Mouse (Mus musculus) CH12.LX (cell line): Measurements from ENCODE around the gene Ptprm.

Experiments used
- CTCF ChIP-seq, 2 experiments: IDR thresholded peaks in 1 of 2; conservative IDR thresholded peaks in 1 of 2; 2 replicates each; pipeline ENCODE4 v1.5.1; 2011 to 2012; ENCODE audit warnings: low read depth in 2 of 2, low read length in 2 of 2, improper control_type of control experiment in 1 of 2, inconsistent platforms in 1 of 2, mild to moderate bottlenecking in 1 of 2, moderate library complexity in 1 of 2
- HCFC1 ChIP-seq: IDR thresholded peaks from 2 replicates; pipeline ENCODE4 v1.6.1; 2012; ENCODE audit warnings: low read depth, mild to moderate bottlenecking, inconsistent platforms, low read length, improper control_type of control experiment
- JUND ChIP-seq: conservative IDR thresholded peaks from 2 replicates; pipeline ENCODE4 v1.6.1; 2011; ENCODE audit warnings: low read depth, low read length, improper control_type of control experiment

DNA sequence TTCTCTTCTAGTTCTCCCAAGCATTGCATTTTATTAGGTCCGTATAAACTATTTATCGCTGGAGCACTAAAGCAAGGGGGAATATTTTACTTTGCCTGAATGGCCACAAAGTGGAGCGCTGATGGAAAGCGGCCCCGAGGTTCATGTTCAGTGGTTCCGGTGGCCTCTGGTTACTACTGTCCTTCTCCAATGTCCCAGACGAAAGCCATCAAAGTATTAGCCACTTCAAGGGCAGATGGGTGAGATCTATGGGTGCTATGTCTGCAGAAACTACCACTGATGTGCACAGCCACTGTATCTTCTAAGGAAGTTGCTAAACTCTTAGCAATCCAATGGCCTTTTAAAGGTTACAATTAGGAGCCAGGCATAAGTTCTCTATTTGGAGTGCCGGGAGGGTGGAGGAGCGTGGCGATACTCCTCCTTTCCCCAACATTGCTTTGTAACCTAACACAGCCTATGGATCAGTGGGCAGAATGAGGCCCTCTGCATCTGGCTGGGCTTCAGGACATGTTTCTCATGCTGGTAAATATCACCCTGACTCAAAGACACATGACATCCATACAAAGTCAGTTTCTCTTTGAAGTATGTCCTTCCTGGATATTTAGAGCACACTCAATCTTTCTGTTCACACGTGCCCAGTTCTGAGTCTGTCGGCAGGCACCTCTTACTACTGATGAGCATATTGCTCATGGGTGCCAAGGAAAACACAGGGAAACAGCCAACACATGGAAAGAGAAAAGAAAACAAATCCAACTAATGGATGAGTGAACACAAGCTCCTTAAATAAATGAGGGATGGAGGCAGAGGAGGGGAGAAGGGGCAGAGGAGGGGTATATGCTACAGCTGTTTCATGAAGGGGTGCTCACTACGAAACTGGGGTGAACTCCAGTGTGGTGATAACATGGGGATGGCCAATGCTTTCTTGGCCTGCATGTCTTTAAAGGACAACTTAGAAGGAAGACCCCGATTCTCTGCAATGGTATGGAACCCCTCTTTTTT, 584.6 kb downstream of the Ptprm start:
- TF ChIP-seq CTCF (conservative IDR thresholded peaks at IDR 0.05 in 1 of 2, IDR thresholded peaks at IDR 0.05 in 1 of 2; ENCODE audit: low read depth in 2 of 2, low read length in 2 of 2) (no peak), JUND (no peak), HCFC1 (no peak)
